Comparison of ENCODE assay signal across 26 mouse cellular contexts in the genomic region with DNA sequence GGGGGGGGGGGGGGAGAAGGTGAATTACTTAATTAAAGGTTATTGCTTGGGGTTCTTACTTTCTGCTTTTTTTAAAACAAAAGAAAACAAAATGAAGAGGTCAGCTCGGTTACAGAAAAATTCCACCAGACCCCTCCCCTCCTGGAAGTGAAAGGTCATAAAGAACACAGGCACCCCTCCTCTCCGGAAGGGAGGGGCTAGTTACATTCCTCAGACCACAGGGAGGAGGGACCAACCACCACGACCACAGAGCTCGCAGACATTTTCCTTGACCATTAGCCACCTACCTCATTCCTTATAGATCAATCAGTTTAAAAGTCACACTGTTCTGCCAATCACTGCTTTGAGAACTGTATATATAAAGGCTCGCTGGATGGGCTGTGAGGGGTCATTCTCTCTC. TPM values are rescaled to one million over a fixed set of nuclear protein-coding genes. Genes with fewer than 3 reads are reported as not detected.
A peak's percentile ranks its signal among the peaks of the same experiment; 100 is the strongest.
DNase-seq lines count a peak whose midpoint lies in the region; ATAC-seq and TF ChIP-seq lines count a peak whose summit lies in the region.
"Had no signal": no experiment of that assay in that cellular context is flagged by ENCODE, and none has a peak within 500 bp of the region (broad histone marks: within the 10 kb centered on the region; RNA-seq: fewer than 3 reads in every experiment).

No protein-coding gene starts in this region.

- intact Hi-C loops in gastrocnemius, adult 2 months (cut with DNase I), result no loop called here

- H3K36me3 ChIP-seq in lung, embryonic 16.5 days (ENCODE audit: control insufficient read depth, insufficient read depth, low read length), result no peaks in the 10 kb centered on the region
- H3K36me3 ChIP-seq in myocyte (ENCODE audit: control insufficient read depth, insufficient read depth), result no peaks in the 10 kb centered on the region
- H3K36me3 ChIP-seq: embryonic facial prominence, embryonic 15.5 days; G1E; heart, embryonic 15.5 days; midbrain, embryonic 10.5 days had no signal

- no peak overlapping the region for H3K4me2 ChIP-seq in lung, embryonic 16.5 days (ENCODE audit: low read depth, low read length)
- peak overlapping the region; percentile 44 for H3K4me2 ChIP-seq in myocyte (ENCODE audit: low read depth)
- H3K4me2 ChIP-seq: embryonic facial prominence, embryonic 15.5 days; hindbrain, embryonic 14.5 days; liver, embryonic 11.5 days had no signal

- H3K27me3 ChIP-seq in lung, embryonic 16.5 days (ENCODE audit: control insufficient read depth, insufficient read depth, low read depth, low read length), result no peaks in the 10 kb centered on the region
- H3K27me3 ChIP-seq in myocyte (ENCODE audit: control insufficient read depth, insufficient read depth, insufficient read length), result no peaks in the 10 kb centered on the region
- H3K27me3 ChIP-seq: embryonic facial prominence, embryonic 15.5 days; heart, embryonic 15.5 days had no signal

- H3K9me3 ChIP-seq in lung, embryonic 16.5 days (ENCODE audit: control insufficient read depth, low read length), result no peaks in the 10 kb centered on the region
- H3K9me3 ChIP-seq: embryonic facial prominence, embryonic 15.5 days; G1E; heart, embryonic 15.5 days; midbrain, embryonic 10.5 days had no signal

- WGBS in lung, embryonic 16.5 days, result 30% methylated on average over 5 of the region's 5 CpGs

- no peak overlapping the region for H3K9ac ChIP-seq in lung, embryonic 16.5 days (ENCODE audit: low read length)
- H3K9ac ChIP-seq: embryonic facial prominence, embryonic 15.5 days; heart, embryonic 15.5 days; hindbrain, embryonic 14.5 days had no signal

- peak overlapping the region; percentile 80 for H3K27ac ChIP-seq in gastrocnemius, adult 2 months
- peak overlapping the region; percentile 90 for H3K27ac ChIP-seq in lung, embryonic 16.5 days (ENCODE audit: low read length)
- H3K27ac ChIP-seq: hindbrain, embryonic 14.5 days; layer of hippocampus, adult 2 months; midbrain, embryonic 10.5 days had no signal

- no peak for DNase-seq in gastrocnemius, adult 2 months
- DNase-seq in gastrocnemius, postnatal 4 days (ENCODE audit: low spot score in 2 of 2), result no peak
- no peak for DNase-seq in lung, postnatal 25 days (ENCODE audit: low spot score)
- peak; percentile 21 for DNase-seq in MN1 (ENCODE audit: low spot score)
- DNase-seq in spleen, postnatal 10 days (ENCODE audit: low spot score in 2 of 2), result no peak

- TF ChIP-seq CTCF in gastrocnemius, adult 2 months (IDR thresholded peaks at IDR 0.05), result no peak

- H3K4me1 ChIP-seq in lung, embryonic 16.5 days (replicated peaks; ENCODE audit: control insufficient read depth, insufficient read depth, low read length), result peaks cover 39% of the 10 kb centered on the region

- H3ac ChIP-seq in myocyte (ENCODE audit: control insufficient read depth, insufficient read length), result no peak overlapping the region

- H3K4me3 ChIP-seq in gastrocnemius, adult 2 months, result no peak overlapping the region
- no peak overlapping the region for H3K4me3 ChIP-seq in lung, embryonic 16.5 days (ENCODE audit: low read length)
- H3K4me3 ChIP-seq in myocyte, result no peak overlapping the region
- H3K4me3 ChIP-seq: embryonic facial prominence, embryonic 15.5 days; heart, embryonic 15.5 days; layer of hippocampus, adult 2 months; midbrain, embryonic 10.5 days had no signal

- no peak for TF ChIP-seq POLR2A in myocyte (IDR thresholded peaks at IDR 0.05; ENCODE audit: insufficient read length, low read depth)

- ATAC-seq in lung, embryonic 16.5 days (ENCODE audit: low read depth), result no peak
- ATAC-seq: inflammation-experienced regulatory T-cells, adult 6 months had no signal

- no peaks in the 10 kb centered on the region for H3K79me2 ChIP-seq in myocyte (ENCODE audit: control insufficient read depth, insufficient read depth)

TF ChIP-seq in myocyte, 11 proteins besides CTCF, POLR2A, EP300 and RAD21:
- no peak for TF ChIP-seq E2F4 (IDR thresholded peaks at IDR 0.05; ENCODE audit: insufficient read depth)
- TF ChIP-seq USF1 (IDR thresholded peaks at IDR 0.05; ENCODE audit: low read depth), result no peak
- TF ChIP-seq REST (IDR thresholded peaks at IDR 0.05; ENCODE audit: insufficient read depth, insufficient read length), result no peak
- no peak for TF ChIP-seq SRF (IDR thresholded peaks at IDR 0.05; ENCODE audit: control insufficient read depth, insufficient read length, low read depth)
- TF ChIP-seq MYOD1 (IDR thresholded peaks at IDR 0.05; ENCODE audit: control insufficient read depth in 1 of 3, insufficient read length in 2 of 3, low read depth in 2 of 3), result no peak
- TF ChIP-seq MYOG (IDR thresholded peaks at IDR 0.05; ENCODE audit: control insufficient read depth in 1 of 3, insufficient read depth in 1 of 3, insufficient read length in 2 of 3, low read depth in 2 of 3), result no peak
- TF ChIP-seq POLR2AphosphoS2 (IDR thresholded peaks at IDR 0.05; ENCODE audit: insufficient read length, low read depth), result no peak
- no peak for TF ChIP-seq TCF3 (IDR thresholded peaks at IDR 0.05; ENCODE audit: insufficient read length, low read depth)
- TF ChIP-seq MAX (IDR thresholded peaks at IDR 0.05; ENCODE audit: low read depth), result no peak
- no peak for TF ChIP-seq TCF12 (IDR thresholded peaks at IDR 0.05; ENCODE audit: insufficient read depth, poor library complexity, severe bottlenecking)
- TF ChIP-seq CEBPB (IDR thresholded peaks at IDR 0.05; ENCODE audit: insufficient read depth, poor library complexity, severe bottlenecking), result no peak
TF ChIP-seq in myocyte: peak in this region for 0.

RNA-seq across cellular contexts. Expression of gene Smbd1, which starts 6.4 kb away (rescaled TPM):
- not detected for total RNA-seq in gastrocnemius, adult 2 months (2021)
- total RNA-seq in gastrocnemius, postnatal 4 days (2021), result not detected
- polyA plus RNA-seq in lung, embryonic 16.5 days (2015; fragmentation: Nextera tagmentation; extraction: Ambion mirVana), result 0.31 and 0.55 TPM in 2 replicates
- polyA plus RNA-seq in myocyte (2012; fragmentation: generic; extraction: Trizol), result not detected
- total RNA-seq: adrenal gland, postnatal 25 days; common myeloid progenitor, adult 5-6 weeks; G1E; gastrocnemius, postnatal 10 days; heart, adult 18-20 months; heart, postnatal 36 days; layer of hippocampus, adult 2 months; layer of hippocampus, postnatal 25 days; left cerebral cortex, postnatal 10 days had no signal
- polyA plus RNA-seq: embryonic facial prominence, embryonic 15.5 days; forebrain, embryonic 14.5 days; G1E; heart, embryonic 15.5 days; hindbrain, embryonic 14.5 days; inflammation-experienced regulatory T-cells, adult 6 months; limb, embryonic 11.5 days; liver, embryonic 11.5 days; midbrain, embryonic 10.5 days; neural tube, embryonic 11.5 days; testis, adult 2 months had no signal

RNA-seq across cellular contexts. Expression of gene Muc20, which starts 6.7 kb away (rescaled TPM):
- under 1 TPM; 0.33 to 0.45 TPM for total RNA-seq in gastrocnemius, adult 2 months (2021)
- under 1 TPM; 0.23 to 0.49 TPM for total RNA-seq in gastrocnemius, postnatal 4 days (2021)
- 0.11 and 0.34 TPM in 2 replicates for polyA plus RNA-seq in lung, embryonic 16.5 days (2015; fragmentation: Nextera tagmentation; extraction: Ambion mirVana)
- 0.01 TPM for polyA plus RNA-seq in myocyte (2012; fragmentation: generic; extraction: Trizol)
- total RNA-seq: common myeloid progenitor, adult 5-6 weeks; layer of hippocampus, adult 2 months; layer of hippocampus, postnatal 25 days; left cerebral cortex, postnatal 10 days had no signal
- polyA plus RNA-seq: forebrain, embryonic 14.5 days; G1E; heart, embryonic 15.5 days; hindbrain, embryonic 14.5 days; limb, embryonic 11.5 days; liver, embryonic 11.5 days; midbrain, embryonic 10.5 days; neural tube, embryonic 11.5 days had no signal
